Mouse (Mus musculus): ENCODE measurements around the gene Lin28a.

GRCm38 (mm10) chr4:134002246-134002645 is 16.4 kb downstream of the Lin28a start:
- TF ChIP-seq GATA1 (IDR thresholded peaks at IDR 0.05; ENCODE audit: borderline replicate concordance, low read length) (no peak), FLI1 (IDR thresholded peaks at IDR 0.05; ENCODE audit: low read length) (no peak)

Measured in megakaryocyte, embryonic 14.5 days (primary cell).